8 mouse cellular contexts compared by ENCODE assay signal in genomic region chr2:103848923-103849700, GRCm38 (mm10). TPM values are rescaled to one million over a fixed set of nuclear protein-coding genes. Genes with fewer than 3 reads are reported as not detected.
DNase-seq lines count a peak whose midpoint lies in the region; ATAC-seq lines count a peak whose summit lies in the region.

No protein-coding gene starts in this region.

- 80% methylated on average over 9 of the region's 9 CpGs for WGBS in neural tube, embryonic 15.5 days
- 67% methylated on average over 9 of the region's 9 CpGs for WGBS in heart, embryonic 12.5 days
- WGBS in midbrain, embryonic 12.5 days, result 69% methylated on average over 9 of the region's 9 CpGs

- no peak overlapping the region for H3K27ac ChIP-seq in neural tube, embryonic 15.5 days (replicated peaks)
- H3K27ac ChIP-seq in heart, embryonic 12.5 days (ENCODE audit: poor library complexity, severe bottlenecking), result no peak overlapping the region
- H3K27ac ChIP-seq in midbrain, embryonic 12.5 days (replicated peaks), result no peak overlapping the region

- no peaks in the 10 kb centered on the region for H3K36me3 ChIP-seq in neural tube, embryonic 15.5 days
- H3K36me3 ChIP-seq in heart, embryonic 12.5 days, result no peaks in the 10 kb centered on the region
- no peaks in the 10 kb centered on the region for H3K36me3 ChIP-seq in midbrain, embryonic 12.5 days

- H3K9me3 ChIP-seq in neural tube, embryonic 15.5 days (replicated peaks), result no peaks in the 10 kb centered on the region
- no peaks in the 10 kb centered on the region for H3K9me3 ChIP-seq in heart, embryonic 12.5 days (replicated peaks)
- H3K9me3 ChIP-seq in midbrain, embryonic 12.5 days, result peaks cover 6% of the 10 kb centered on the region; the same call in 1 of the 2 replicates

- no peak overlapping the region for H3K4me3 ChIP-seq in neural tube, embryonic 15.5 days (replicated peaks)
- H3K4me3 ChIP-seq in heart, embryonic 12.5 days, result no peak overlapping the region
- no peak overlapping the region for H3K4me3 ChIP-seq in midbrain, embryonic 12.5 days

- H3K9ac ChIP-seq in neural tube, embryonic 15.5 days (replicated peaks), result no peak overlapping the region
- no peak overlapping the region for H3K9ac ChIP-seq in heart, embryonic 12.5 days
- H3K9ac ChIP-seq in midbrain, embryonic 12.5 days (replicated peaks), result no peak overlapping the region

- H3K27me3 ChIP-seq in neural tube, embryonic 15.5 days (replicated peaks), result no peaks in the 10 kb centered on the region
- H3K27me3 ChIP-seq in heart, embryonic 12.5 days (replicated peaks), result no peaks in the 10 kb centered on the region
- no peaks in the 10 kb centered on the region for H3K27me3 ChIP-seq in midbrain, embryonic 12.5 days

- no peak overlapping the region for H3K4me2 ChIP-seq in neural tube, embryonic 15.5 days
- no peak overlapping the region for H3K4me2 ChIP-seq in heart, embryonic 12.5 days
- no peak overlapping the region for H3K4me2 ChIP-seq in midbrain, embryonic 12.5 days (replicated peaks)

- peak; percentile 59 for DNase-seq in neural tube, embryonic 10.5 days (ENCODE audit: extremely low spot score, low spot score)
- DNase-seq in NIH3T3 (ENCODE audit: low read depth), result peak; percentile 84
- peak; percentile 76 to 77 for DNase-seq in cerebellum, postnatal 14 days
- DNase-seq in kidney, postnatal 14 days, result peak; percentile 70
- DNase-seq in thymus, postnatal 4 days, result peak; percentile 60

- ATAC-seq in neural tube, embryonic 15.5 days (ENCODE audit: low FRiP score), result no peak
- peak; percentile 48; the same call in 1 of the 2 replicates for ATAC-seq in heart, embryonic 12.5 days (ENCODE audit: insufficient number of reproducible peaks, low FRiP score)
- peak; percentile 54 for ATAC-seq in midbrain, embryonic 12.5 days (ENCODE audit: low FRiP score, low read depth)

- no peaks in the 10 kb centered on the region for H3K4me1 ChIP-seq in neural tube, embryonic 15.5 days
- H3K4me1 ChIP-seq in heart, embryonic 12.5 days (replicated peaks), result 0 out of 2 replicates have a peak, but pooled peaks cover 4% of the 10 kb centered on the region
- no peaks in the 10 kb centered on the region for H3K4me1 ChIP-seq in midbrain, embryonic 12.5 days

RNA-seq across cellular contexts. Expression of gene Caprin1, which starts 51.7 kb away (rescaled TPM):
- 304 and 308 TPM in 2 replicates for polyA plus RNA-seq in neural tube, embryonic 15.5 days (2015; fragmentation: Nextera tagmentation; extraction: Ambion mirVana)
- polyA plus RNA-seq in heart, embryonic 12.5 days (2016; fragmentation: Nextera tagmentation; extraction: Ambion mirVana), result 293 and 312 TPM in 2 replicates
- polyA plus RNA-seq in midbrain, embryonic 12.5 days (2016; fragmentation: Nextera tagmentation; extraction: Ambion mirVana), result 559 and 587 TPM in 2 replicates
